Mouse (Mus musculus): Measurements from ENCODE around the gene Fam84b.

DNA sequence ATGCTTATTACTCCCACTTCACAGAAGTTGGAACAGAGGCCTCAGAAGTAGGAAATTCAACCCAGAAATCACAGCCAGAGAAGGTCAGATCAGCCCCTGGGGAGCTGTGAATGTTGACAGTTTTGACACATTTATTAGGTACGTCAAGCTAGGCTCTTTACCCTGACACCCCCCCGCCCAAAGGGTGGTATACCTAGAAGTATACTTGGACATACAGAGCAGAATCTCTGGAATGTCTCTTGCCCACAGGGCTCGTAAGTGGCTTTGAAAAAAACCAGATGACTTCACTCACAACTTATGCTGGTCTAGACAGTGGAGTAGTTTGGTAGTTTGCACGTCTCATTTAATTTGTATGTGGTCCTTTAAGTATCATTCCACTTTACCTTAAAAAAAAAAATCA is 11.8 kb downstream of the Fam84b start:
- TF ChIP-seq POLR2A (IDR thresholded peaks at IDR 0.05; ENCODE audit: extremely low read depth, insufficient read depth, low read length), result no peak
- no peak for TF ChIP-seq CTCF (IDR thresholded peaks at IDR 0.05; ENCODE audit: low read depth, low read length)
